Comparison of ENCODE assay signal across 9 mouse cellular contexts in the genomic region with DNA sequence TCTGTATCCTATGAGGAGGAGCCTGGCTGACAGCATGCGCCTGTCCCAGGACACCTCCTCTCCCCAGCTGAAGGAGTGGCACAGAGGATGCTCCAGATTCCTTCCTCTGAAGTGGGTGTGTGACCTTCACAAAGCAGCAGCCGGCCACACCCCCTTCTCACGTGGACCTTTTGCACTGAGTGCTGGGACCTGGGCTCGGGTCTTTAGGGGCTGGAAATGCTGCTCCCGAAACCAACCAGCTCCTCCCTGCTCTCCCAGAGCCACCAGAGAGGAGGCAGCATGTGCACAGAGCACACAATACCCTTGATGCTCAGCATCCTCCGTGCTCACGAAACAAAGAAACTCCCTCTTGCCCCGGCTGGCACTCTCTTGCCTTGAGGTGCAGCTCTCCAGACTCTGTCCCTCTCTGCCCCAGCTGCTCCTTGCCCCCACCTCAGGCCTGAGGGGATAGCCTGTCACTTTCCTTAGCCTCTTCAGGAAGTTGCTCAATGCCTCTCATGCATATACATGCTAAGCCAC.
DNase-seq lines count a peak whose midpoint lies in the region; ATAC-seq and TF ChIP-seq lines count a peak whose summit lies in the region.
"Had no signal": no experiment of that assay in that cellular context is flagged by ENCODE, and none has a peak within 500 bp of the region (broad histone marks: within the 10 kb centered on the region; RNA-seq: fewer than 3 reads in every experiment).

No protein-coding gene starts in this region.

- peaks cover 8% of the 10 kb centered on the region for H3K79me3 ChIP-seq in C2C12 (ENCODE audit: low read depth)

- peaks cover 67% of the 10 kb centered on the region for H3K79me2 ChIP-seq in C2C12 (ENCODE audit: control insufficient read depth, insufficient read depth)

- no peak for TF ChIP-seq CTCF in C2C12 (IDR thresholded peaks at IDR 0.05; ENCODE audit: control insufficient read depth, insufficient read depth, insufficient read length)

- no peaks in the 10 kb centered on the region for H3K9me3 ChIP-seq in heart, embryonic 10.5 days
- H3K9me3 ChIP-seq in forebrain, embryonic 11.5 days (ENCODE audit: control insufficient read depth, low read length): no peaks in the 10 kb centered on the region
- H3K9me3 ChIP-seq in limb, embryonic 13.5 days: no peaks in the 10 kb centered on the region
- H3K9me3 ChIP-seq: liver, embryonic 15.5 days had no signal

- H3K27me3 ChIP-seq in heart, embryonic 10.5 days (ENCODE audit: insufficient read depth, poor library complexity, severe bottlenecking): no peaks in the 10 kb centered on the region
- no peaks in the 10 kb centered on the region for H3K27me3 ChIP-seq in C2C12 (ENCODE audit: control insufficient read depth, insufficient read depth, insufficient read length)
- no peaks in the 10 kb centered on the region for H3K27me3 ChIP-seq in forebrain, embryonic 11.5 days (ENCODE audit: control insufficient read depth, insufficient read depth, low read length)
- no peaks in the 10 kb centered on the region for H3K27me3 ChIP-seq in limb, embryonic 13.5 days
- H3K27me3 ChIP-seq: liver, embryonic 15.5 days had no signal

- H3K27ac ChIP-seq in heart, embryonic 10.5 days: peak overlapping the region; percentile 80
- H3K27ac ChIP-seq in forebrain, embryonic 11.5 days (ENCODE audit: low read depth, low read length): peak overlapping the region; percentile 47; the same call in 1 of the 2 replicates
- H3K27ac ChIP-seq in limb, embryonic 13.5 days: no peak overlapping the region; the same call in 1 of the 2 replicates
- H3K27ac ChIP-seq: liver, embryonic 15.5 days had no signal

- intact Hi-C loops in heart, postnatal 14 days (cut with DNase I): no loop called here

- peak overlapping the region; percentile 27 for H3K4me3 ChIP-seq in heart, embryonic 10.5 days
- no peak overlapping the region for H3K4me3 ChIP-seq in C2C12 (ENCODE audit: insufficient read depth, poor library complexity, severe bottlenecking)
- H3K4me3 ChIP-seq in forebrain, embryonic 11.5 days (ENCODE audit: low read depth, low read length): peak overlapping the region; percentile 18
- no peak overlapping the region for H3K4me3 ChIP-seq in limb, embryonic 13.5 days
- H3K4me3 ChIP-seq: liver, embryonic 15.5 days had no signal

- H3K36me3 ChIP-seq in heart, embryonic 10.5 days: peaks cover 47% of the 10 kb centered on the region
- H3K36me3 ChIP-seq in C2C12 (ENCODE audit: control insufficient read depth, insufficient read depth): peaks cover 60% of the 10 kb centered on the region
- H3K36me3 ChIP-seq in forebrain, embryonic 11.5 days (ENCODE audit: control insufficient read depth, insufficient read depth, low read length): no peaks in the 10 kb centered on the region
- peaks cover 49% of the 10 kb centered on the region for H3K36me3 ChIP-seq in limb, embryonic 13.5 days
- H3K36me3 ChIP-seq: liver, embryonic 15.5 days had no signal

- H3K4me2 ChIP-seq in forebrain, embryonic 11.5 days (ENCODE audit: low read depth, low read length, severe bottlenecking): peak overlapping the region; percentile 39
- H3K4me2 ChIP-seq in limb, embryonic 13.5 days (replicated peaks): peak overlapping the region; percentile 41
- H3K4me2 ChIP-seq: liver, embryonic 15.5 days had no signal

- peak overlapping the region; percentile 45 for H3ac ChIP-seq in C2C12 (ENCODE audit: control insufficient read depth, insufficient read length, low read depth)

- 27% methylated on average over 8 of the region's 8 CpGs for WGBS in heart, embryonic 10.5 days
- WGBS in forebrain, embryonic 11.5 days: 5% methylated on average over 8 of the region's 8 CpGs
- 25% methylated on average over 8 of the region's 8 CpGs for WGBS in limb, embryonic 13.5 days

- peak overlapping the region; percentile 14 for H3K9ac ChIP-seq in forebrain, embryonic 11.5 days (ENCODE audit: low read length)
- H3K9ac ChIP-seq in limb, embryonic 13.5 days: peak overlapping the region; percentile 14; the same call in 1 of the 2 replicates
- H3K9ac ChIP-seq: liver, embryonic 15.5 days had no signal

- no peak for DNase-seq in heart, embryonic 10.5 days (ENCODE audit: low spot score)
- DNase-seq in heart, postnatal 14 days: no peak
- no peak for DNase-seq in forebrain, embryonic 11.5 days (ENCODE audit: low spot score)
- no peak for DNase-seq in spleen, postnatal 4 days (ENCODE audit: low spot score in 2 of 2)
- no peak for DNase-seq in MN1 (ENCODE audit: low spot score)

- ATAC-seq in forebrain, embryonic 11.5 days (replicated peaks; ENCODE audit: low FRiP score): peak; percentile 45; the same call in 1 of the 2 replicates
- ATAC-seq in limb, embryonic 13.5 days (ENCODE audit: low FRiP score, low read depth): no peak
- ATAC-seq in frontal cortex, adult (ENCODE audit: low TSS enrichment): no peak

- H3K4me1 ChIP-seq in heart, embryonic 10.5 days: peaks cover 72% of the 10 kb centered on the region
- H3K4me1 ChIP-seq in forebrain, embryonic 11.5 days (replicated peaks; ENCODE audit: control insufficient read depth, insufficient read depth, low read length): peaks cover 22% of the 10 kb centered on the region; the same call in 1 of the 2 replicates
- peaks cover 52% of the 10 kb centered on the region for H3K4me1 ChIP-seq in limb, embryonic 13.5 days
- H3K4me1 ChIP-seq: liver, embryonic 15.5 days had no signal

TF ChIP-seq in C2C12, 6 proteins besides CTCF, POLR2A, EP300 and RAD21:
- TF ChIP-seq CEBPB (IDR thresholded peaks at IDR 0.05; ENCODE audit: low read depth) (no peak), MYOD1 (IDR thresholded peaks at IDR 0.05; ENCODE audit: control insufficient read depth, insufficient read length, low read depth) (no peak), FOSL1 (IDR thresholded peaks at IDR 0.05; ENCODE audit: insufficient read depth, low read length, poor library complexity, severe bottlenecking) (no peak), MYOG (IDR thresholded peaks at IDR 0.05; ENCODE audit: control insufficient read depth, extremely low read depth, insufficient read length) (no peak), USF1 (IDR thresholded peaks at IDR 0.05; ENCODE audit: low read depth) (no peak), MAX (IDR thresholded peaks at IDR 0.05) (no peak)

Comparison
In these comparisons a context has a peak if more than half of its experiments do, and no peak if none do; other contexts are left out.
1. H3K4me3 ChIP-seq: peak in heart, embryonic 10.5 days (single experiment) and forebrain, embryonic 11.5 days (single experiment); none in C2C12 (single experiment) and limb, embryonic 13.5 days (single experiment).